Mouse (Mus musculus) limb, embryonic 10.5 days (tissue): ENCODE results near the gene Rtn4rl1. TPM values are rescaled to one million over a fixed set of nuclear protein-coding genes. Genes with fewer than 3 reads are reported as not detected.
"Not testable (repeated sequence)": the region's sequence is repeated elsewhere in the genome, so short reads cannot be mapped to it uniquely, and the experiment has no call there.

Experiments used
- DNase-seq: peaks from one replicate; pipeline ENCODE4 v3.0.0-alpha.2; 2017; ENCODE audit warnings: low spot score
- H3K27ac ChIP-seq: fragments of 300-500 bp; sonication (generic); 2 replicates; pipeline ENCODE4 v1.5.1; 2016; ENCODE audit warnings: mild to moderate bottlenecking
- H3K27me3 ChIP-seq: fragments of 300-500 bp; sonication (generic); 2 replicates; pipeline ENCODE4 v1.6.1; 2016; ENCODE audit warnings: low read depth, mild to moderate bottlenecking; ENCODE audit not compliant: poor library complexity, severe bottlenecking
- H3K36me3 ChIP-seq: fragments of 300-500 bp; sonication (generic); 2 replicates; pipeline ENCODE4 v1.6.1; 2016; ENCODE audit warnings: mild to moderate bottlenecking, moderate library complexity
- H3K4me1 ChIP-seq: fragments of 300-500 bp; sonication (generic); 2 replicates; pipeline ENCODE4 v1.6.1; 2016
- H3K4me3 ChIP-seq: fragments of 300-500 bp; sonication (generic); 2 replicates; pipeline ENCODE4 v1.5.1; 2016; ENCODE audit warnings: mild to moderate bottlenecking, moderate library complexity
- H3K9me3 ChIP-seq: fragments of 300-500 bp; sonication (generic); replicated peaks from 2 replicates; pipeline ENCODE4 v1.6.1; 2016; ENCODE audit warnings: mild to moderate bottlenecking
- WGBS: fragments of 180-500 bp; shearing (Covaris S2); methylation state at CpG from one replicate; pipeline ENCODE4 v1.1.7; 2016; 5-methylcytosine and 5-hydroxymethylcytosine counted together
- polyA plus RNA-seq: library from polyadenylated mRNA; unstranded; fragments of >200 nt; fragmentation: Nextera tagmentation; extraction: Ambion mirVana; gene quantifications from 2 replicates; pipeline ENCODE4 v1.2.1, GENCODE M21; 2016

Gene Rtn4rl1
- polyA plus RNA-seq, 1 experiment from 2014 or later, result 0.90 TPM

GRCm38 (mm10) chr11:75167643-75168589 lies 25.7 kb upstream of the Rtn4rl1 start:
- WGBS, result 3% methylated on average over 63 of the region's 63 CpGs
- Histone ChIP-seq H3K4me3 (peak overlapping the region; percentile 63), H3K27me3 (peaks cover 100% of the 10 kb centered on the region), H3K9me3 (no peaks in the 10 kb centered on the region), H3K4me1 (peaks cover 84% of the 10 kb centered on the region), H3K27ac (peak overlapping the region; percentile 80), H3K36me3 (peaks cover 20% of the 10 kb centered on the region)
- peak; percentile 62 for DNase-seq

- H3K4me1 ChIP-seq, result peaks cover 87% of the 10 kb centered on the region
- peak; percentile 95 for DNase-seq
- H3K9me3 ChIP-seq, result no peaks in the 10 kb centered on the region
- H3K4me3 ChIP-seq, result peak overlapping the region; percentile 63
- H3K36me3 ChIP-seq, result peaks cover 11% of the 10 kb centered on the region
- H3K27ac ChIP-seq, result peak overlapping the region; percentile 80
- H3K27me3 ChIP-seq, result peaks cover 100% of the 10 kb centered on the region
- WGBS, result under 1% methylated on average over 81 of the region's 83 CpGs
Observed at GRCm38 (mm10) chr11:75168590-75169361, 24.8 kb upstream of the Rtn4rl1 start.

- peak within 1 kb of the TSS; percentile 63 for H3K4me3 ChIP-seq
- WGBS, result 6% methylated on average over 23 of the region's 23 CpGs
- peaks cover 97% of the 10 kb centered on the region for H3K27me3 ChIP-seq
- no peaks in the 10 kb centered on the region for H3K9me3 ChIP-seq
- peaks cover 92% of the 10 kb centered on the region for H3K4me1 ChIP-seq
- 0 out of 2 replicates have a peak, but pooled peaks cover 6% of the 10 kb centered on the region for H3K36me3 ChIP-seq
- peak within 1 kb of the TSS; percentile 80 for H3K27ac ChIP-seq
- no peak for DNase-seq
Observed at GRCm38 (mm10) chr11:75169405-75170080, 24.0 kb upstream of the Rtn4rl1 start, which contains the start of gene Hic1. Gene Hic1 (minus strand): TSS chr11:75169519.

GRCm38 (mm10) chr11:75170136-75170751 lies 23.3 kb upstream of the Rtn4rl1 start:
- peak overlapping the region; percentile 63 for H3K4me3 ChIP-seq
- under 1% methylated on average over 38 of the region's 38 CpGs for WGBS
- H3K9me3 ChIP-seq, result no peaks in the 10 kb centered on the region
- H3K4me1 ChIP-seq, result peaks cover 87% of the 10 kb centered on the region
- peak; percentile 90 for DNase-seq
- H3K27ac ChIP-seq, result peak overlapping the region; percentile 3; the same call in 1 of the 2 replicates
- peaks cover 90% of the 10 kb centered on the region for H3K27me3 ChIP-seq
- H3K36me3 ChIP-seq, result 0 out of 2 replicates have a peak, but pooled peaks cover 4% of the 10 kb centered on the region

DNA sequence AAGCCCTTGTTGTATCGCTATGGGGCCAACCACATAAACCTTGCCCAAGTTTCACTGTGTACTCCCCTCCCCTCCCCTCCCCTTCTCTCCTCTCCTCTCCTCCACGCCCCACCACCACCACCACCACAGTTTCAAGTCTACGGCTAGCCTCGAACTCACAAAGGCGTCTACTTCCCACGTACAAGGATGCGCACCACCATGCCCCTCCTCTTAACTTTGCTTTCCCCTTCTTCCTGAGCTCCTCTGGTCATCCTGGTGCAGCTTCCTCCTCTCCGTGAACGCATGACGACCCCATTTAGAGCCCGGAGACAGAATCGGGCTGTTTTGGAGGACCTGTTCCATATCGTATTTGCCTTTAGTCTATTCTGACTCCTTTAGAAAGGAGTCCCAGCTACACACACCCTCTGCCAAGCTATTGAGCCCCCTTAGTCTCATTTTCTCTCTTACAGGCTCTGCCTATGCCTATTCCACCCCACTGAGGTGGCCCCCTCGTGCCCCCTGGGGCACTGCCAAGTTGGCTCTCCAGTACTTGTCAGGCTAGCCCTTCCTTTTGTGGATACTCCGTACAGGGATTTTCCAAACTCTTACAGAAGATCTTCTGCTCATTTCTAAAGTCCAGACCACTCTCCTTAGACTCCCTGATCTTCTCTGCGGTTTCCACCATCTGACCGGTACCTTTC lies 22.3 kb upstream of the Rtn4rl1 start:
- no peak for DNase-seq
- Histone ChIP-seq H3K36me3 (peaks cover 5% of the 10 kb centered on the region; the same call in 1 of the 2 replicates), H3K4me1 (peaks cover 76% of the 10 kb centered on the region), H3K4me3 (peak overlapping the region; percentile 63; the same call in 1 of the 2 replicates), H3K27me3 (peaks cover 79% of the 10 kb centered on the region), H3K9me3 (no peaks in the 10 kb centered on the region), H3K27ac (no peak overlapping the region)
- 8% methylated on average over 17 of the region's 17 CpGs for WGBS

DNA sequence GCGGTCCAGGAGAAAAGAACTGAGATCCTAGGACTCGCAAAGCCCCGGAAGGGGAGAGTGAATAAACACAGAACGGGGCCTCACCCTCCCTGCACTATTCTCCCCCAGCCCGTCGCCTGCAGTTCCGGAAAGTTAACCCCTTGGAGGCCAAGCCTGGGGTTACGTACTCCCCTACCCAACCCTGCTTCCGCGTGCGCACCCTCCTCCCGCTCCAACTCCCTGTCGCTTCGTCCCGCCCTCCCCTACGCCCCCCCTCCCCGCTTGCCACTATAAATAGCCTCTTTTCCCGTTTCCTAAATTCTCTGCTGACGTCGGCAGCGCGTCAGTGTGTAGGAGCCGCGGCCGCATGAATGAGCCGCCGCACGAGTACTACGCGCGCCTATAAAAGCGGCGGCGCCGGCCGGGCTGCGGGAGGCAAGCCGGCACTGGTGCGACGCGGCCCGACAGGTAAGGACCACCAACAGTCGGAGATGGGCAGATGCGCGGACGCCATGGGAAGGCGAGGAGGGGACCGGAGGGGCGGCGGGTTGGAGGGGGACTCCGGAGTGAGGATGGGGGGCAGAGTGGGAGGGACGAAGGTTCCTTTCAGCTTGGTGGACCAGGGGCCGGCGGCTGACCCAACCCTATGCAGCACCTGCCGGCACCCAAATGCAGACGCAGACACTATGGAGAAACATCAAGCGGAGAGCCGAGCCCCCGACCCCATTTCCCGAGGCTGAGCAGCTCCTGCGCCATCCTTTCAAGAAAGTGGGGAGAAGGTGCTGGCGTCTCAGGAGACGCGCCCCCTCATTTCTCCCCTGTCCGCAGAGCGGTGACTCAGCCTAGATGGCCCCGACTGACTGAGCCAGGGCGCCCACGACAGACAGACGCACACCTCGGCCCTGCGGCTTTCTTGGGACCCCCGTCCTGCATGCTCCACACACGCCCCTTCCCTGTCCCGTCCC lies 21.2 kb upstream of the Rtn4rl1 start:
- Histone ChIP-seq H3K27me3 (peaks cover 68% of the 10 kb centered on the region), H3K4me3 (peak overlapping the region; percentile 57), H3K36me3 (peaks cover 15% of the 10 kb centered on the region), H3K27ac (no peak overlapping the region), H3K9me3 (no peaks in the 10 kb centered on the region), H3K4me1 (peaks cover 66% of the 10 kb centered on the region)
- DNase-seq, result no peak
- WGBS, result under 1% methylated on average over 75 of the region's 75 CpGs

DNA sequence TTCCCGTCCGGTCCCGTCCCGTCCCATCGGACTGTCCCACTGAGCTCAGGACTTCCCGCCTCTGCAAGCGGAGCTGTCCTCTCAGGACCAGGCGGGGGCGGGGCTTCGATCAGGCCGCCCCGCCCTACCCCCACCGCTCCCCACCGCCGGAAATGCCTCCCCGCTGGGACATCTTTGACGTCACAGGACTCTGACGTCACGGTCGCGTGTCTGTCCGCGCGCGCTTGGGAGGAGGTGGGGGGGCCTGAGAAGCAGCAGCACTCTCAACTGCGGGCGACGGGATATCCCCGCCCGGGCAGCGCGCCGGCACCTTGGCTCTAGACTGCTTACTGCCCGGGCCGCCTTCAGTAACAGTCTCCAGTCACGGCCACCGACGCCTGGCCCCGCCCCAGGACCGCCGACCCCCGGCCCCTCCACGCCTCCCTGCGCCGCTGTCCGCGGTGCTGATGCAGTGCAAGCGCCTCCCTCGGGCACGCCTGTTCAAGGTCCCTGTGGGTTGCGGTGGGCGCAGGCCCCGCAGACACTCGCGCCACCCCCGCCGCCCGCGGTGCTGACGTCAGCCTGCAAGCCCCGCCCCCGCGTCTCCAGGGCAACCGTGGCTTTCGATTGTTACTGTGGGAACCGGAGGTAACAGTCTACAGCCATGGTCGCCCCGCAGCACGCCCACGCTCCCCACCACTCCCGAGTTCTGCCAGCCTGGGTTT lies 20.3 kb upstream of the Rtn4rl1 start:
- peak; percentile 94 for DNase-seq
- Histone ChIP-seq H3K27me3 (peaks cover 60% of the 10 kb centered on the region), H3K27ac (peak overlapping the region; percentile 42; the same call in 1 of the 2 replicates), H3K36me3 (peaks cover 23% of the 10 kb centered on the region), H3K4me3 (peak overlapping the region; percentile 57), H3K4me1 (peaks cover 66% of the 10 kb centered on the region), H3K9me3 (no peaks in the 10 kb centered on the region)
- WGBS, result under 1% methylated on average over 71 of the region's 71 CpGs

DNA sequence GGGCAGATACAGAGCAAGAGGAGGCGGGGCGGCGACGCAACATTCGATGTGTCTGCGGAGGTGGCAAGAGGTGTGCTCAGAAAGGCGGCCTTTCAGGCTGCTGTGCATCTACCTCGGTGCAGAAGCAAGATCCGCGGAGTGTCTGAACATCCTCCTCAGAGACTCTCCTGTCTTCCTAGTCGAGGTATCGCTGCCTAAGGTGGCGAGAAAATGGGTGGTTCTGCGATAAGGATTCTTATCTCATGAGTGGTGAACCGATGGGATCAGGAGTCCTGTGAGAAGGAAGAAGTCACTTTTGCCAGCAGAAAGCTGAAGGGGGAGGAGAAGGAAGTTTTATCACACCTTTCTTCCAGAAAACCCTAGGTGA lies 19.8 kb upstream of the Rtn4rl1 start:
- Histone ChIP-seq H3K9me3 (no peaks in the 10 kb centered on the region), H3K27ac (no peak overlapping the region), H3K4me3 (peak overlapping the region; percentile 57), H3K27me3 (peaks cover 55% of the 10 kb centered on the region), H3K36me3 (peaks cover 23% of the 10 kb centered on the region), H3K4me1 (peaks cover 64% of the 10 kb centered on the region)
- WGBS, result 3% methylated on average over 15 of the region's 15 CpGs
- no peak for DNase-seq

DNA sequence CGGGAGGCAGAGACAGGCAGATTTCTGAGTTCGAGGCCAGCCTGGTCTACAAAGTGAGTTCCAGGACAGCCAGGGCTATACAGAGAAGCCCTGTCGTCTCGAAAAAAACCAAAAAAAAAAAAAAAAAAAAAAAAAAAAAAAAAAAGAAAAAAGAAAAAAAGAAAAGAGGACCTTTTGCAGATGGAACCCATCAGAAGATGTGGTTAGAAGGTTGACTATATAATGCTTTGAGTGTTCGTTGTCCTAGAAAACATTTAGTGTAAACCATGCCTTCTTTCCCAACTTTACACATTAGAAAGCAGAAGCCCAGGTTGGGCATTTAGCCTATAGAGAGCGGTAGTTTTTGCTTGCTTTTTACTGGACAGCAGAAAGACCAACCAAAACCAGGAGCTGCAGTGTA lies 19.0 kb upstream of the Rtn4rl1 start:
- peaks cover 64% of the 10 kb centered on the region for H3K4me1 ChIP-seq
- H3K36me3 ChIP-seq, result peaks cover 23% of the 10 kb centered on the region
- peaks cover 47% of the 10 kb centered on the region for H3K27me3 ChIP-seq
- H3K4me3 ChIP-seq, H3K9me3 ChIP-seq, DNase-seq, H3K27ac ChIP-seq: not testable (repeated sequence)
- WGBS, result 66% methylated on average over 6 of the region's 6 CpGs

DNA sequence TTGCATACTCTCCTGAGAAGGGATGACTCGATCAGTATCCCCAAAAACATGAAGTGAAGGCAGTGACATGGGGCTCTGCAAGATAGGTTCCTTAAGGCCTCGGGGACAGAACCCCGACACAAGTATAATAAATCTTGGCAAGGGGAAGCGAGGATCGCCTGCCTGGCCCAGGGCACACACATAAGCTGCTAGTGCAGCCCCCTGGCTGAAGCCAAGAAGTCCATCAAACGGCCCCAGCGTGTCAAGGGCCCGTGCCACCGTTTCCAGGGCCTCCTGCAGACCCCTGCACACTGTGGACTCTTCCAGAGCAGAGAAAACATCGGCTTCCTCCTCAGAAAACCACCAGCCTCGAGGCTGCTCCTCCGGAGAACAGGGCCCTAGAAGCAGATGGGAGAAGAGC lies 15.6 kb upstream of the Rtn4rl1 start:
- 49% methylated on average over 12 of the region's 12 CpGs for WGBS
- Histone ChIP-seq H3K36me3 (peaks cover 50% of the 10 kb centered on the region), H3K9me3 (no peaks in the 10 kb centered on the region), H3K27ac (peak overlapping the region; percentile 90), H3K27me3 (peaks cover 12% of the 10 kb centered on the region), H3K4me1 (peaks cover 33% of the 10 kb centered on the region), H3K4me3 (peak overlapping the region; percentile 87)
- DNase-seq, result no peak
